ENCODE assay signal across 12 mouse cellular contexts in the genomic region with DNA sequence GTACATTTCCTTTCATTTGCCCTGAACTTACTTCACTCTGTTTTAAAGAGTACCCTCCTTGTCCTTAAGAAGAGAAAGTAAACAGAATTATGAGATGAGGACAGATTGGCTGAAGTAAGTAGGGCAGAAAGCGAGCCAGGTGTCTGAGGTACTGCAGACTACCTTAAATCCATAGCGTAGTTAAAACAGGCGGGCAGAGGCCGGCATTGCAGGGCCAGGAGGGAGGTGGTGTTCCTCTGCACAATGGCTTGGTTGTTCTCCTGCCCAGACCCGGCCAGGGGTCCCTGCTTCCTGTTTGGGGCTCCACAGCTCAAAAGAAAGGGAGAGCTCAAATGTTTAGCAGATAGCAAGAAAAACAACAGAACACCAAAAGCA. TPM values are rescaled to one million over a fixed set of nuclear protein-coding genes. Genes with fewer than 3 reads are reported as not detected.
DNase-seq lines count a peak whose midpoint lies in the region; ATAC-seq and TF ChIP-seq lines count a peak whose summit lies in the region.
"Had no signal": no experiment of that assay in that cellular context is flagged by ENCODE, and none has a peak within 500 bp of the region (broad histone marks: within the 10 kb centered on the region; RNA-seq: fewer than 3 reads in every experiment).

No protein-coding gene starts in this region.

- no peaks in the 10 kb centered on the region for H3K27me3 ChIP-seq in heart, postnatal 0 days (ENCODE audit: control insufficient read depth, insufficient read depth, low read length)
- H3K27me3 ChIP-seq in neural tube, embryonic 12.5 days (replicated peaks): no peaks in the 10 kb centered on the region
- H3K27me3 ChIP-seq in neural tube, embryonic 15.5 days (replicated peaks): no peaks in the 10 kb centered on the region
- H3K27me3 ChIP-seq in hindbrain, embryonic 16.5 days (replicated peaks; ENCODE audit: control insufficient read depth, insufficient read depth, low read length): no peaks in the 10 kb centered on the region
- H3K27me3 ChIP-seq in neural tube, embryonic 13.5 days: no peaks in the 10 kb centered on the region

- peak overlapping the region; percentile 63 for H3K27ac ChIP-seq in heart, postnatal 0 days (ENCODE audit: low read depth)
- H3K27ac ChIP-seq in neural tube, embryonic 12.5 days: peak overlapping the region; percentile 15; the same call in 1 of the 2 replicates
- H3K27ac ChIP-seq in neural tube, embryonic 15.5 days (replicated peaks): no peak overlapping the region
- 0 out of 2 replicates have a peak overlapping the region, but pooled peaks have one; percentile 23 for H3K27ac ChIP-seq in hindbrain, embryonic 16.5 days (ENCODE audit: low read depth, low read length)
- 0 out of 2 replicates have a peak overlapping the region, but pooled peaks have one; percentile 42 for H3K27ac ChIP-seq in neural tube, embryonic 13.5 days (replicated peaks)

- no peak for DNase-seq in heart, postnatal 0 days (ENCODE audit: low spot score)
- DNase-seq in heart, adult 8-10 months (ENCODE audit: low spot score): no peak
- no peak for DNase-seq in adrenal gland, postnatal 4 days (ENCODE audit: low spot score in 2 of 2)
- no peak for DNase-seq in spleen, adult 12 weeks (ENCODE audit: low spot score)

- no peaks in the 10 kb centered on the region for H3K36me3 ChIP-seq in heart, postnatal 0 days (replicated peaks; ENCODE audit: control insufficient read depth, insufficient read depth, low read length)
- no peaks in the 10 kb centered on the region for H3K36me3 ChIP-seq in neural tube, embryonic 12.5 days
- no peaks in the 10 kb centered on the region for H3K36me3 ChIP-seq in neural tube, embryonic 15.5 days
- H3K36me3 ChIP-seq in hindbrain, embryonic 16.5 days (ENCODE audit: control insufficient read depth, insufficient read depth, low read length): no peaks in the 10 kb centered on the region
- no peaks in the 10 kb centered on the region for H3K36me3 ChIP-seq in neural tube, embryonic 13.5 days

- 48% methylated on average over 5 of the region's 5 CpGs for WGBS in heart, postnatal 0 days
- 21% methylated on average over 5 of the region's 5 CpGs for WGBS in neural tube, embryonic 12.5 days
- 30% methylated on average over 5 of the region's 5 CpGs for WGBS in neural tube, embryonic 15.5 days
- 32% methylated on average over 5 of the region's 5 CpGs for WGBS in hindbrain, embryonic 16.5 days
- WGBS in neural tube, embryonic 13.5 days: 27% methylated on average over 5 of the region's 5 CpGs

- H3K9ac ChIP-seq in heart, postnatal 0 days (replicated peaks; ENCODE audit: low read depth, low read length): no peak overlapping the region
- H3K9ac ChIP-seq in neural tube, embryonic 12.5 days: no peak overlapping the region
- H3K9ac ChIP-seq in neural tube, embryonic 15.5 days (replicated peaks): no peak overlapping the region
- H3K9ac ChIP-seq in hindbrain, embryonic 16.5 days (ENCODE audit: low read depth, low read length): no peak overlapping the region
- no peak overlapping the region for H3K9ac ChIP-seq in neural tube, embryonic 13.5 days

- no peak for TF ChIP-seq CTCF in heart, postnatal 0 days (IDR thresholded peaks at IDR 0.05; ENCODE audit: low read depth)

- TF ChIP-seq EP300 in heart, postnatal 0 days (IDR thresholded peaks at IDR 0.05; ENCODE audit: low read depth): no peak

- no peak overlapping the region for H3K4me2 ChIP-seq in heart, postnatal 0 days (ENCODE audit: low read depth, low read length)
- H3K4me2 ChIP-seq in neural tube, embryonic 12.5 days (replicated peaks): no peak overlapping the region
- no peak overlapping the region for H3K4me2 ChIP-seq in neural tube, embryonic 15.5 days
- no peak overlapping the region for H3K4me2 ChIP-seq in hindbrain, embryonic 16.5 days (ENCODE audit: low read length)
- H3K4me2 ChIP-seq in neural tube, embryonic 13.5 days: no peak overlapping the region

- no peak for ATAC-seq in heart, postnatal 0 days (ENCODE audit: insufficient read depth, low read depth)
- ATAC-seq in neural tube, embryonic 12.5 days (ENCODE audit: low FRiP score, low read depth): no peak
- ATAC-seq in neural tube, embryonic 15.5 days (ENCODE audit: low FRiP score): no peak
- ATAC-seq in hindbrain, embryonic 16.5 days: no peak
- no peak for ATAC-seq in neural tube, embryonic 13.5 days (ENCODE audit: low read depth)

- H3K9me3 ChIP-seq in heart, postnatal 0 days (replicated peaks; ENCODE audit: control insufficient read depth, low read length): no peaks in the 10 kb centered on the region
- H3K9me3 ChIP-seq in neural tube, embryonic 12.5 days: peaks cover 5% of the 10 kb centered on the region; the same call in 1 of the 2 replicates
- no peaks in the 10 kb centered on the region for H3K9me3 ChIP-seq in neural tube, embryonic 15.5 days (replicated peaks)
- H3K9me3 ChIP-seq in hindbrain, embryonic 16.5 days (ENCODE audit: control insufficient read depth, low read length): no peaks in the 10 kb centered on the region
- H3K9me3 ChIP-seq in neural tube, embryonic 13.5 days: peaks cover 4% of the 10 kb centered on the region; the same call in 1 of the 2 replicates

- peaks cover 19% of the 10 kb centered on the region for H3K4me1 ChIP-seq in heart, postnatal 0 days (ENCODE audit: control insufficient read depth, insufficient read depth)
- peaks cover 36% of the 10 kb centered on the region for H3K4me1 ChIP-seq in neural tube, embryonic 12.5 days
- peaks cover 32% of the 10 kb centered on the region for H3K4me1 ChIP-seq in neural tube, embryonic 15.5 days
- peaks cover 10% of the 10 kb centered on the region for H3K4me1 ChIP-seq in hindbrain, embryonic 16.5 days (ENCODE audit: control insufficient read depth, insufficient read depth, low read depth, low read length)
- peaks cover 44% of the 10 kb centered on the region for H3K4me1 ChIP-seq in neural tube, embryonic 13.5 days (replicated peaks)

- H3K4me3 ChIP-seq in heart, postnatal 0 days (ENCODE audit: low read depth, low read length): no peak overlapping the region
- no peak overlapping the region for H3K4me3 ChIP-seq in neural tube, embryonic 12.5 days
- H3K4me3 ChIP-seq in neural tube, embryonic 15.5 days (replicated peaks): no peak overlapping the region
- no peak overlapping the region for H3K4me3 ChIP-seq in hindbrain, embryonic 16.5 days (ENCODE audit: low read length)
- H3K4me3 ChIP-seq in neural tube, embryonic 13.5 days: no peak overlapping the region

RNA-seq across cellular contexts. Expression of a gene that starts 57.0 kb away (rescaled TPM):
- not detected in 2 replicates for total RNA-seq in heart, postnatal 0 days (2014; rRNA removed; ENCODE audit: low replicate concordance)
- polyA plus RNA-seq in heart, postnatal 0 days (2015; fragmentation: Nextera tagmentation; extraction: Ambion mirVana): not detected in 2 replicates
- not detected for total RNA-seq in heart, adult 8-10 months (2022)
- not detected in 2 replicates for polyA plus RNA-seq in neural tube, embryonic 12.5 days (2016; fragmentation: Nextera tagmentation; extraction: Ambion mirVana)
- polyA plus RNA-seq in neural tube, embryonic 15.5 days (2015; fragmentation: Nextera tagmentation; extraction: Ambion mirVana): 0.20 and 0.24 TPM in 2 replicates
- polyA plus RNA-seq in hindbrain, embryonic 16.5 days (2015; fragmentation: Nextera tagmentation; extraction: Ambion mirVana): 0.25 TPM in 1 of 2 replicates, not detected in the other
- polyA plus RNA-seq in neural tube, embryonic 13.5 days (2015; fragmentation: Nextera tagmentation; extraction: Ambion mirVana): not detected in 2 replicates
- total RNA-seq in adrenal gland, postnatal 4 days (2021): under 1 TPM in 1 of 2 experiments, not detected in 1; 0.31 TPM
- total RNA-seq: ES-E14; liver, adult 2 months; neutrophil, adult 5-6 weeks had no signal
- polyA plus RNA-seq: large intestine, adult 2 months; liver, adult 2 months had no signal
